Mouse (Mus musculus) intestine, embryonic 14.5 days (tissue): ENCODE measurements around the gene Bco1. TPM values are rescaled to one million over a fixed set of nuclear protein-coding genes. Genes with fewer than 3 reads are reported as not detected.

Experiments used
- ATAC-seq: fragments of 200-750 bp; cut with Nextera tagmentation; replicated peaks from 2 replicates; pipeline ENCODE4 v1.8.0; 2017; ENCODE audit warnings: low read depth, moderate number of reproducible peaks, moderate TSS enrichment, moderate library complexity; ENCODE audit not compliant: low FRiP score, low TSS enrichment
- DNase-seq: peaks from one replicate; pipeline ENCODE4 v3.0.0-alpha.2; 2018; ENCODE audit warnings: low spot score
- H3K27ac ChIP-seq: fragments of 300-500 bp; sonication (generic); 2 replicates; pipeline ENCODE4 v1.5.1; 2014; ENCODE audit warnings: low read depth, mild to moderate bottlenecking, control low read depth
- H3K27me3 ChIP-seq: fragments of 300-500 bp; sonication (generic); replicated peaks from 2 replicates; pipeline ENCODE4 v1.6.1; 2014; ENCODE audit warnings: low read length, control low read depth; ENCODE audit not compliant: control insufficient read depth, insufficient read depth
- H3K36me3 ChIP-seq: fragments of 300-500 bp; sonication (generic); 2 replicates; pipeline ENCODE4 v1.6.1; 2014; ENCODE audit warnings: low read length, control low read depth; ENCODE audit not compliant: control insufficient read depth, insufficient read depth
- H3K4me1 ChIP-seq: fragments of 300-500 bp; sonication (generic); replicated peaks from 2 replicates; pipeline ENCODE4 v1.6.1; 2014; ENCODE audit warnings: low read length, control low read depth, mixed read lengths; ENCODE audit not compliant: control insufficient read depth, insufficient read depth
- H3K4me2 ChIP-seq: fragments of 300-500 bp; sonication (generic); 2 replicates; pipeline ENCODE4 v1.6.1; 2014; ENCODE audit warnings: low read length
- H3K4me3 ChIP-seq: fragments of 300-500 bp; sonication (generic); 2 replicates; pipeline ENCODE4 v1.5.1; 2014; ENCODE audit warnings: low read depth, low read length, control low read depth, mixed read lengths
- H3K9ac ChIP-seq: fragments of 300-500 bp; sonication (generic); 2 replicates; pipeline ENCODE4 v1.6.1; 2014; ENCODE audit warnings: mild to moderate bottlenecking, low read length
- H3K9me3 ChIP-seq: fragments of 300-500 bp; sonication (generic); 2 replicates; pipeline ENCODE4 v1.6.1; 2016; ENCODE audit warnings: low read length, control low read depth; ENCODE audit not compliant: control insufficient read depth
- WGBS: fragments of 180-500 bp; shearing (Covaris S2); extraction: QIAGEN DNeasy Blood & Tissue Kit; methylation state at CpG from one replicate; pipeline ENCODE4 v1.1.7; 2014; 5-methylcytosine and 5-hydroxymethylcytosine counted together
- polyA plus RNA-seq: library from polyadenylated mRNA; unstranded; fragments of >200 nt; fragmentation: Nextera tagmentation; extraction: Ambion mirVana; gene quantifications from 2 replicates; pipeline ENCODE4 v1.2.1, GENCODE M21; 2014

The Bco1 gene
- polyA plus RNA-seq, 1 experiment from 2014 or later, result 0.97 TPM

DNA sequence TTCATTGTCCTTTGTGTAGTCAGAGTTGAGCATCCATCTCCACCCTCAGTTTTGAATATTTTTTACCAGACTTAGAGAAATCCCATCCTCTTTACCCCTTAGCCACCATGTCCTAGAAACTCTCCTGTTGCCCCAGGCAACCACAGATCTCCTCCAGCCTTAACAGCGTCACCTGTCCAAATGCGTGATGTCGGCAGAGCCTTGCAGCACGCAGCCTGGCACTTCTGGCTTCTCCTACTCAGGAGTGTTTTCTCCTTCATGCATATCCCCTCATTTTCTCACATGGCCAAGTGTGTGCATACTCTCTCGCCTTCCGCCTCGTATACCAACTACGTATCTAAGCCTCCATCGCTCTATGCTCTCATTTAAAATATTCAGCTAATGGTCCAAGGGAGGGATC lies 22.8 kb downstream of the Bco1 start:
- Histone ChIP-seq H3K27ac (no peak overlapping the region), H3K4me2 (no peak overlapping the region), H3K9me3 (no peaks in the 10 kb centered on the region), H3K27me3 (no peaks in the 10 kb centered on the region), H3K4me3 (no peak overlapping the region), H3K36me3 (no peaks in the 10 kb centered on the region), H3K9ac (no peak overlapping the region), H3K4me1 (0 out of 2 replicates have a peak, but pooled peaks cover 7% of the 10 kb centered on the region)
- DNase-seq, result no peak
- WGBS, result 87% methylated on average over 9 of the region's 9 CpGs
- ATAC-seq, result no peak

DNA sequence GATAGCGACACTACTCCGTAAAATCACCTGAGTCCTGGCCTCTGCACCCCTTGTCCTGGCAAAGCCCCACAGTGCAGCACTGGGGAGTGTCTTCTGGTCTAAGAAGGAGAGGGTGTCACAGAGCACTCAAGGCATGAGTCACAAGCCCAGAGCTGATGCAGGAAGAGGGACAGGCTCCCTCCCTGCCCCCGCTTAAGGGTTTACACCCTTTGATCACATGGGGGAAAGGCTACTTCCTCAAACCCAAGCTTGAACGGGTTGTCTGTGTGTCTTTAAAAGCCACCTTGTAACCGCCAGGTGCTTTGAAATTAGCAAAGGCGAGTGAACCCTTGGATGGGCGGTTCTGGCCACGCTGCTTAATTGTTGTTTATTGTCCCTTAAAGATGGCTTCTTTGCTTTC lies 25.6 kb downstream of the Bco1 start:
- Histone ChIP-seq H3K4me2 (no peak overlapping the region), H3K27me3 (no peaks in the 10 kb centered on the region)

DNA sequence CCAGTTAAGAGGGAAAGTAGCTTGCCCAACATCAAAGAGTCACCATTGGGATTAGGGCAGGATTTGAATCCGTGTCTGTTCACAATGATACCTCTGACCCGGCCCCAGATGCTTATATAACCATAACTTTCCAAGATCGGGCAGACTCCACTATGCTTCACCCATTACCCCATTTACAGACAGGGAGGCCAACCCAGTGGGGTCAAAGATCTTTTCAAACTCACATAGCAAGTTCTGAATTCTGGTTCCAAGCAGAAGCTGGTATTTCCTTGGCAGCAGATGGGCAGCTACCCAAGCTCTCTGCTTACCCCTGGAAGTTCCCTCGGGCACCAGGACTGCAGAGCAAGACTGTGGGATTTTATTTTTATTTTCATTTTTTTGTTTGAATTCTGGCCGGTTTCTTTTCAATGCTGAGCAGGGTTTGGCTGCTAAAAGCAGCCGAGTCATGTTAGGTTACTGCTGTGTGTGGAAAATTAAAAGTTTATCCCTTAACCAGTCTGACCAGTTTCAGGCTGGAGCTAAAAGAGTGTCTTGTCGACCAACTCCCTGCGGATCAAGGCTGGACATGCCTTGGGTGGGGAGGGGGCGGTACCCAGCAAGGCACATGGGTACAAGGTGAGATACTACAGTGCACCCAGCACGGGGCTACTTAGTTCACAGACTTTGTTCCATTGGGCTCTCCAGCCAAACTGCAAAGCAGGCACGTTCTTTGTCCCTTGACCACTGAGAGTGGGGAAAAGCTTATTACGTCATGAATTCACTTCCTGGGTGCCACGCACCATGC lies 28.4 kb downstream of the Bco1 start:
- no peaks in the 10 kb centered on the region for H3K27me3 ChIP-seq
- H3K9me3 ChIP-seq, result no peaks in the 10 kb centered on the region
- H3K4me2 ChIP-seq, result no peak overlapping the region
- DNase-seq, result no peak
- peak; percentile 82 for ATAC-seq
- no peaks in the 10 kb centered on the region for H3K36me3 ChIP-seq
- WGBS, result 66% methylated on average over 13 of the region's 13 CpGs
- H3K27ac ChIP-seq, result no peak overlapping the region; the same call in 1 of the 2 replicates
- no peak overlapping the region for H3K4me3 ChIP-seq
- no peak overlapping the region for H3K9ac ChIP-seq
- no peaks in the 10 kb centered on the region for H3K4me1 ChIP-seq

More for the DNA sequence above, 25.6 kb downstream of the Bco1 start:
- H3K36me3 ChIP-seq, result no peaks in the 10 kb centered on the region
- ATAC-seq, result no peak; the same call in 1 of the 2 replicates
- no peak for DNase-seq
- H3K4me3 ChIP-seq, result no peak overlapping the region
- H3K27ac ChIP-seq, result no peak overlapping the region
- WGBS, result 50% methylated on average over 8 of the region's 8 CpGs
- H3K9me3 ChIP-seq, result no peaks in the 10 kb centered on the region
- no peaks in the 10 kb centered on the region for H3K4me1 ChIP-seq
- H3K9ac ChIP-seq, result no peak overlapping the region

DNA sequence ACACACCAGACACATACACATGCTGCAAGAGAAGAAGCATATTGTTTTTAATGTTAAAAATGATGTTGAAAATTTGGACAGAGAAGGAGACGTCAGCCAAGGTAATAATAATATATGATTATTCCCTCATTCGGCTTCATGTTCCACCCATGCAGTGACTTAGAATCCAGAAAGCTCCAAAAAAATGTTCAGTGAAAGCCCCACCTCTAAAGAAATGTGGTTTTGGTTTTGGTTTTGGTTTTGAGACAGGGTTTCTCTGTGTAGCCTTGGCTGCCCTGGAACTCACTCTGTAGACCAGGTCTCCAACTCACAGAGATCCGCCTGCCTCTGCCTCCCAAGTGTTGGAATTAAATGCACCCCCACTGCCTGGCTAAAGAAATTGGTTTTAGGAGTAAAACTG lies 30.2 kb downstream of the Bco1 start:
- Histone ChIP-seq H3K27ac (no peak overlapping the region), H3K9ac (no peak overlapping the region), H3K4me2 (no peak overlapping the region), H3K27me3 (no peaks in the 10 kb centered on the region), H3K4me3 (no peak overlapping the region), H3K9me3 (no peaks in the 10 kb centered on the region), H3K4me1 (no peaks in the 10 kb centered on the region), H3K36me3 (no peaks in the 10 kb centered on the region)
- DNase-seq (no peak), ATAC-seq (no peak)
- 93% methylated on average over 3 of the region's 3 CpGs for WGBS

DNA sequence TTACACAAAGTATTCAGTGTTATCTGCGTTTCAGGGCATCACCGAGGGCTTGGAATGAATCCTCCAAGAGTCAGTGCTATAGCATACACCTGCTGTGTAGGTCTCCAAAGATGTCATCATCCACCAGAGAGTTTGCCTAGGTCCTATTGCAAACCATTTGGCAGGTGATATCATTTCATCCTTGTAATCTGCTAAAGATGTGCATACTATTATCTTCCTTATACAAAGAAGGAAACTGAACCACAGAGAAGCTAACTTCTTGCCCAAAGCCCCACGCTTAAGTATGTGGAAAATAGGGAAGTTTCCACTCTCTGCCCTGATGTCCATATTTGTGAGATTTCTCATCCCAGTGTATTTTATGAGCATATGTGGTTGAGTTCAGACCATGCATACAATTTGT lies 30.8 kb downstream of the Bco1 start:
- no peak for ATAC-seq
- H3K9ac ChIP-seq, result no peak overlapping the region
- 93% methylated on average over 3 of the region's 3 CpGs for WGBS

DNA sequence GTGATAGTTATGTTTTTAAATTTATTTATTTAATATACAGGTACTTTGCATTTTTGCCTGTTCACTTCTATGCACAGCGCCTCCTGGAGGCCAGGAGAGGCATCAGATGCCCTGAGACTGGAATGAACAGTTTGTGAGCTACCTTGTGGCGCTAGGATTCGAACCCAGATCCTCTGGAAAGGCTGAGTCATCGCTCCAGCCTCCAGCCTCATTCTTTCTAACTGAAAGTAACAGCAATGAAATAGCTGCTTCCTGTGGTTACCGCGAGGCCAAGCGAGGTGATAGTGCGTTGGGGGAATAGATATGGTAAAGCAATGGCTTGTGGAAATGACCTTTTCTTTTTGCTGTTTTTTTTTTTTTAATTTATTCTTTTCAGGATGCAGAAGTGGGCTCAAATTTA lies 31.4 kb downstream of the Bco1 start:
- no peaks in the 10 kb centered on the region for H3K36me3 ChIP-seq
- no peak overlapping the region for H3K4me3 ChIP-seq
- H3K9me3 ChIP-seq, result no peaks in the 10 kb centered on the region
- 87% methylated on average over 8 of the region's 8 CpGs for WGBS
- no peak overlapping the region for H3K4me2 ChIP-seq
- no peak for ATAC-seq
- no peaks in the 10 kb centered on the region for H3K27me3 ChIP-seq
- no peaks in the 10 kb centered on the region for H3K4me1 ChIP-seq
- no peak overlapping the region for H3K27ac ChIP-seq
- no peak for DNase-seq
- no peak overlapping the region for H3K9ac ChIP-seq

More for the DNA sequence above, 30.8 kb downstream of the Bco1 start:
- H3K27me3 ChIP-seq, result no peaks in the 10 kb centered on the region
- no peak overlapping the region for H3K4me2 ChIP-seq
- H3K4me1 ChIP-seq, result no peaks in the 10 kb centered on the region
- no peak overlapping the region for H3K27ac ChIP-seq
- no peaks in the 10 kb centered on the region for H3K9me3 ChIP-seq
- no peak overlapping the region for H3K4me3 ChIP-seq
- no peak for DNase-seq
- H3K36me3 ChIP-seq, result no peaks in the 10 kb centered on the region

DNA sequence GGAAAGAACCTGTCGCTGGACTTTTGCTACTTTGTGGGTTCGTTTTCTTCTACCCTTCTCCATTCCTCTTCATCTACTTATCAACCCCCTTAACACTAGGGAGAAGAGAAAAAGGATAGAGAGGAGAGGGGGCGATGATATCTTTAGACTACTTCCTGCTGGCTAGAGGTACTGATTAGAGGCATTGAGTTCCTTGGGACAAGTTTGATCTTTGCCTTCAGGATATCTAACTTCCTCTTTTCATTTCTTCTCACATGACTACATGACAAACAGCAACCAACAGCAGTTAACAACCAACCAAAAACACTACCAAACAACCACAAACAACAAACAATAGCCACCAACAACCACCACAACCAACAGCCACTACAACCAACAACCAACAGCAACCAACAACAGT lies 38.0 kb downstream of the Bco1 start:
- DNase-seq, result no peak
- H3K27ac ChIP-seq, result no peak overlapping the region
- 84% methylated on average over 3 of the region's 3 CpGs for WGBS

DNA sequence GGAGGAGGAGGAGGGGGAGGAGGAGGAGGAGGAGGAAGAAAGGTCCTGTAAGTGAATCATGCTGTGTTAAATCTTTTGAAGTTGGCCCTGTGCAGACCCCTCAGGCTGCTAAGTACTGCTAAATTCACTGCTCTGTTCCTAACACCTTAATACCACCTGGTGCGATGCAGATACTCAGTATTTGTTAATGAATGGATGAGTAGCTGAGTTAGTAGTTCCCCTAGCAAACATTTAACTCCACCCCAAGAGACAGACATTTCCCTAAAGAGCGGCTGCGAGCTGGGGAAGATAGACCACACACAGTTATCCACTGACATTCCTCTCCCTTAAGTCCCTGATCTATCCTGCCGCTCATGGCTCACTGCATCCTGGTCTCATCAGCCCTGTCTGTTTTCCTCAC lies 40.7 kb downstream of the Bco1 start:
- DNase-seq (no peak), ATAC-seq (no peak)
- H3K4me1 ChIP-seq, result peaks cover 7% of the 10 kb centered on the region
- WGBS, result 14% methylated on average over 4 of the region's 4 CpGs
- no peak overlapping the region for H3K27ac ChIP-seq
- 0 out of 2 replicates have a peak, but pooled peaks cover 5% of the 10 kb centered on the region for H3K9me3 ChIP-seq
- H3K4me2 ChIP-seq, result no peak overlapping the region
- H3K36me3 ChIP-seq, result no peaks in the 10 kb centered on the region
- no peak overlapping the region for H3K4me3 ChIP-seq
- no peak overlapping the region for H3K9ac ChIP-seq
- H3K27me3 ChIP-seq, result no peaks in the 10 kb centered on the region

More for the DNA sequence above, 38.0 kb downstream of the Bco1 start:
- H3K9me3 ChIP-seq, result 0 out of 2 replicates have a peak, but pooled peaks cover 5% of the 10 kb centered on the region
- H3K27me3 ChIP-seq, result no peaks in the 10 kb centered on the region
- peaks cover 7% of the 10 kb centered on the region for H3K4me1 ChIP-seq
- ATAC-seq, result no peak
- H3K4me2 ChIP-seq, result no peak overlapping the region
- H3K36me3 ChIP-seq, result no peaks in the 10 kb centered on the region
- no peak overlapping the region for H3K9ac ChIP-seq
- H3K4me3 ChIP-seq, result no peak overlapping the region

DNA sequence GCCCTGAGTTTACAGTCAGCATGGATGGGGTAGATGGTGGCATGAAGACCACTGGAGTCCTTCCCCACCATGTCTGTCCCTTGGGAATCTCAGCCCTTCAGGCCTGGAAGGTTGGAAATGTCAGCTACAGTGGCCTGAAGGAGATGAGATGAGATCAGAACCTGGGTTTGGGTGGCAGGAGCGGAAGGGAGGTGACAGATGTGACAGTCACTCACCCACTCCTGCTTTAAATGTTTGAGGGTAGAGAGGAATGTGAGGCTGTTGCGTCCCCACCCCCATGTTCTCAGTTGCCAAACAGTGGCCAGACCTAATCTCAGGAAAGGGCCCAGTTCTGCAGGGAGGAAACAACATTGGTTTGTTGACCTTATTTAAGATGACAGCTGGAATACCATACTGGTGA lies 41.1 kb downstream of the Bco1 start:
- no peak for ATAC-seq
- Histone ChIP-seq H3K4me3 (no peak overlapping the region), H3K27me3 (no peaks in the 10 kb centered on the region), H3K9me3 (0 out of 2 replicates have a peak, but pooled peaks cover 5% of the 10 kb centered on the region), H3K4me1 (peaks cover 7% of the 10 kb centered on the region), H3K9ac (no peak overlapping the region), H3K36me3 (no peaks in the 10 kb centered on the region), H3K27ac (no peak overlapping the region; the same call in 1 of the 2 replicates), H3K4me2 (no peak overlapping the region)
- 36% methylated on average over 2 of the region's 2 CpGs for whole genome bisulfite sequencing
- no peak for DNase-seq
